Mouse (Mus musculus) lung, postnatal 10 days (tissue): ENCODE results near the gene Zfp992.
"Not testable (repeated sequence)": the region's sequence is repeated elsewhere in the genome, so short reads cannot be mapped to it uniquely, and the experiment has no call there.

Source experiments
- DNase-seq: peaks from one replicate; pipeline ENCODE4 v3.0.0; 2021

Zfp992 gene

GRCm38 (mm10) chr4:146448950-146449349, at the start of gene Zfp992:
Gene Zfp992 (plus strand): TSS chr4:146449023.
- DNase-seq: not testable (repeated sequence)

GRCm38 (mm10) chr4:146429467-146429866, 19.4 kb upstream of the Zfp992 start:
- not testable (repeated sequence) for DNase-seq

- DNase-seq: not testable (repeated sequence)
Observed at GRCm38 (mm10) chr4:146430876-146431275, 17.9 kb upstream of the Zfp992 start.

GRCm38 (mm10) chr4:146435539-146435938, 13.3 kb upstream of the Zfp992 start:
- DNase-seq: not testable (repeated sequence)

- not testable (repeated sequence) for DNase-seq
Observed at GRCm38 (mm10) chr4:146437256-146437655, 11.6 kb upstream of the Zfp992 start.

GRCm38 (mm10) chr4:146444345-146444744, 4.5 kb upstream of the Zfp992 start:
- DNase-seq: not testable (repeated sequence)

- DNase-seq: not testable (repeated sequence)
Observed at GRCm38 (mm10) chr4:146445121-146445520, 3.7 kb upstream of the Zfp992 start.

GRCm38 (mm10) chr4:146446135-146446534, 2.7 kb upstream of the Zfp992 start:
- not testable (repeated sequence) for DNase-seq

- DNase-seq: not testable (repeated sequence)
Observed at GRCm38 (mm10) chr4:146447016-146447415, 1.8 kb upstream of the Zfp992 start.

GRCm38 (mm10) chr4:146449711-146450110, 888 bp downstream of the Zfp992 start:
- DNase-seq: not testable (repeated sequence)

- DNase-seq: not testable (repeated sequence)
Observed at GRCm38 (mm10) chr4:146452576-146452975, 3.8 kb downstream of the Zfp992 start.

- not testable (repeated sequence) for DNase-seq
Observed at GRCm38 (mm10) chr4:146454170-146454569, 5.3 kb downstream of the Zfp992 start.

- DNase-seq: no peak
Observed at GRCm38 (mm10) chr4:146454896-146455295, 6.1 kb downstream of the Zfp992 start.

GRCm38 (mm10) chr4:146455321-146455721, 6.5 kb downstream of the Zfp992 start:
- DNase-seq: no peak

- DNase-seq: no peak
Observed at GRCm38 (mm10) chr4:146456061-146456726, 7.4 kb downstream of the Zfp992 start.

GRCm38 (mm10) chr4:146457126-146457525, 8.3 kb downstream of the Zfp992 start:
- DNase-seq: no peak

GRCm38 (mm10) chr4:146457720-146458119, 8.9 kb downstream of the Zfp992 start:
- no peak for DNase-seq

- not testable (repeated sequence) for DNase-seq
Observed at GRCm38 (mm10) chr4:146459822-146460221, 11.0 kb downstream of the Zfp992 start.

- DNase-seq: not testable (repeated sequence)
Observed at GRCm38 (mm10) chr4:146460685-146461084, 11.9 kb downstream of the Zfp992 start.

GRCm38 (mm10) chr4:146463649-146464351, 15.0 kb downstream of the Zfp992 start:
- DNase-seq: not testable (repeated sequence)

- DNase-seq: not testable (repeated sequence)
Observed at GRCm38 (mm10) chr4:146469984-146470383, 21.2 kb downstream of the Zfp992 start.

- not testable (repeated sequence) for DNase-seq
Observed at GRCm38 (mm10) chr4:146474181-146474580, 25.4 kb downstream of the Zfp992 start.

GRCm38 (mm10) chr4:146474716-146475676, 26.2 kb downstream of the Zfp992 start:
- not testable (repeated sequence) for DNase-seq
